Comparison of ENCODE assay signal across 8 mouse cellular contexts in genomic region chr8:95435471-95435870, GRCm38 (mm10). TPM values are rescaled to one million over a fixed set of nuclear protein-coding genes. Genes with fewer than 3 reads are reported as not detected.
DNase-seq lines count a peak whose midpoint lies in the region; ATAC-seq and TF ChIP-seq lines count a peak whose summit lies in the region.

No protein-coding gene starts in this region.

- H3K36me3 ChIP-seq in heart, embryonic 15.5 days: no peaks in the 10 kb centered on the region
- H3K36me3 ChIP-seq in forebrain, postnatal 0 days (ENCODE audit: insufficient read depth): no peaks in the 10 kb centered on the region
- no peaks in the 10 kb centered on the region for H3K36me3 ChIP-seq in liver, postnatal 0 days (replicated peaks; ENCODE audit: insufficient read depth, low read length)

- no peaks in the 10 kb centered on the region for H3K27me3 ChIP-seq in heart, embryonic 15.5 days
- H3K27me3 ChIP-seq in forebrain, postnatal 0 days (ENCODE audit: insufficient read depth, low read length): no peaks in the 10 kb centered on the region
- no peaks in the 10 kb centered on the region for H3K27me3 ChIP-seq in liver, postnatal 0 days (ENCODE audit: insufficient read depth, low read length)

- no peak for TF ChIP-seq EP300 in liver, postnatal 0 days (IDR thresholded peaks at IDR 0.05; ENCODE audit: low read depth)

- H3K9me3 ChIP-seq in heart, embryonic 15.5 days (replicated peaks): no peaks in the 10 kb centered on the region
- H3K9me3 ChIP-seq in forebrain, postnatal 0 days (ENCODE audit: low read length): no peaks in the 10 kb centered on the region
- no peaks in the 10 kb centered on the region for H3K9me3 ChIP-seq in liver, postnatal 0 days (ENCODE audit: low read length)

- H3K4me1 ChIP-seq in heart, embryonic 15.5 days (replicated peaks): peaks cover 36% of the 10 kb centered on the region
- H3K4me1 ChIP-seq in forebrain, postnatal 0 days (ENCODE audit: insufficient read depth): peaks cover 12% of the 10 kb centered on the region
- peaks cover 28% of the 10 kb centered on the region for H3K4me1 ChIP-seq in liver, postnatal 0 days (ENCODE audit: insufficient read depth)

- H3K4me2 ChIP-seq in heart, embryonic 15.5 days: no peak overlapping the region
- peak overlapping the region; percentile 72 for H3K4me2 ChIP-seq in forebrain, postnatal 0 days (ENCODE audit: low read depth)
- H3K4me2 ChIP-seq in liver, postnatal 0 days (ENCODE audit: low read depth, low read length): peak overlapping the region; percentile 64

- no peak for TF ChIP-seq POLR2A in brain, embryonic 14.5 days (IDR thresholded peaks at IDR 0.05; ENCODE audit: borderline replicate concordance, extremely low read depth, insufficient read depth, insufficient read length, poor library complexity, severe bottlenecking)

- H3K27ac ChIP-seq in heart, embryonic 15.5 days: peak overlapping the region; percentile 95
- H3K27ac ChIP-seq in forebrain, postnatal 0 days (ENCODE audit: low read depth, low read length): peak overlapping the region; percentile 74; the same call in 1 of the 2 replicates
- H3K27ac ChIP-seq in liver, postnatal 0 days (ENCODE audit: low read depth): no peak overlapping the region

- DNase-seq in heart, postnatal 25 days (ENCODE audit: low spot score): no peak
- peak; percentile 33 for DNase-seq in brain, embryonic 14.5 days (ENCODE audit: low read depth)
- DNase-seq in forebrain, postnatal 0 days: peak; percentile 24
- DNase-seq in liver, postnatal 0 days: no peak
- DNase-seq in urinary bladder, postnatal 4 days (ENCODE audit: low spot score in 2 of 2): no peak
- no peak for DNase-seq in kidney, postnatal 10 days
- DNase-seq in gastrocnemius, postnatal 4 days (ENCODE audit: low spot score in 2 of 2): no peak

- peak overlapping the region; percentile 81; the same call in 1 of the 2 replicates for H3K4me3 ChIP-seq in heart, embryonic 15.5 days
- peak overlapping the region; percentile 64 for H3K4me3 ChIP-seq in forebrain, postnatal 0 days (ENCODE audit: low read depth, low read length)
- 0 out of 2 replicates have a peak overlapping the region, but pooled peaks have one; percentile 98 for H3K4me3 ChIP-seq in liver, postnatal 0 days (ENCODE audit: low read depth, low read length)

- ATAC-seq in heart, embryonic 15.5 days (replicated peaks; ENCODE audit: insufficient number of reproducible peaks, insufficient read depth, low FRiP score, low read depth): no peak
- no peak for ATAC-seq in forebrain, postnatal 0 days
- no peak for ATAC-seq in liver, postnatal 0 days

- H3K9ac ChIP-seq in heart, embryonic 15.5 days: no peak overlapping the region
- no peak overlapping the region for H3K9ac ChIP-seq in forebrain, postnatal 0 days
- no peak overlapping the region for H3K9ac ChIP-seq in liver, postnatal 0 days (replicated peaks)

- TF ChIP-seq CTCF in brain, embryonic 14.5 days (IDR thresholded peaks at IDR 0.05; ENCODE audit: borderline replicate concordance, extremely low read depth, insufficient read depth, insufficient read length): no peak
- TF ChIP-seq CTCF in forebrain, postnatal 0 days (IDR thresholded peaks at IDR 0.05; ENCODE audit: low read depth): no peak
- TF ChIP-seq CTCF in liver, postnatal 0 days (IDR thresholded peaks at IDR 0.05; ENCODE audit: low read depth): no peak

- WGBS in heart, embryonic 15.5 days: 94% methylated on average over 9 of the region's 9 CpGs
- WGBS in forebrain, postnatal 0 days: 75% methylated on average over 9 of the region's 9 CpGs
- WGBS in liver, postnatal 0 days (ENCODE audit: insufficient replicate concordance): 93% methylated on average over 9 of the region's 9 CpGs

- intact Hi-C loops in heart, postnatal 25 days (cut with DNase I): loop anchor here (5.0 kb wide), 1 partner anchor 178 kb away; no protein-coding TSS in a partner anchor

RNA-seq across cellular contexts. Expression of gene Cfap20, which starts 0.8 kb away (rescaled TPM):
- polyA plus RNA-seq in heart, embryonic 15.5 days (2015; fragmentation: Nextera tagmentation; extraction: Ambion mirVana): 146 and 147 TPM in 2 replicates
- total RNA-seq in heart, postnatal 25 days (2021): 10 to 100 TPM; 27.1 to 28.7 TPM
- polyA plus RNA-seq in brain, embryonic 14.5 days (2012; rRNA removed): 100 and 150 TPM in 2 replicates
- total RNA-seq in forebrain, postnatal 0 days (2014; rRNA removed): 88.8 and 94.2 TPM in 2 replicates
- polyA plus RNA-seq in forebrain, postnatal 0 days (2015; fragmentation: Nextera tagmentation; extraction: Ambion mirVana): 106 and 125 TPM in 2 replicates
- polyA plus RNA-seq in liver, postnatal 0 days (2015; fragmentation: Nextera tagmentation; extraction: Ambion mirVana): 30.4 and 33.1 TPM in 2 replicates
- total RNA-seq in gastrocnemius, postnatal 4 days (2021): 10 to 100 TPM; 31.5 to 38.3 TPM

RNA-seq across cellular contexts. Expression of gene Csnk2a2, which starts 54.4 kb away (rescaled TPM):
- polyA plus RNA-seq in heart, embryonic 15.5 days (2015; fragmentation: Nextera tagmentation; extraction: Ambion mirVana): 4.8 and 6.4 TPM in 2 replicates
- total RNA-seq in heart, postnatal 25 days (2021): 10 to 100 TPM; 26.0 to 27.3 TPM
- 43.8 and 51.8 TPM in 2 replicates for polyA plus RNA-seq in brain, embryonic 14.5 days (2012; rRNA removed)
- total RNA-seq in forebrain, postnatal 0 days (2014; rRNA removed): 26.7 TPM in 2 replicates
- 7.7 and 9.9 TPM in 2 replicates for polyA plus RNA-seq in forebrain, postnatal 0 days (2015; fragmentation: Nextera tagmentation; extraction: Ambion mirVana)
- polyA plus RNA-seq in liver, postnatal 0 days (2015; fragmentation: Nextera tagmentation; extraction: Ambion mirVana): 3.8 and 4.7 TPM in 2 replicates
- total RNA-seq in gastrocnemius, postnatal 4 days (2021): 10 to 100 TPM; 51.4 to 52.8 TPM

Comparison
In these comparisons a context has a peak if more than half of its experiments do, and no peak if none do; other contexts are left out.
1. DNase-seq: peak in brain, embryonic 14.5 days (single experiment) and forebrain, postnatal 0 days (single experiment); none in heart, postnatal 25 days (single experiment), liver, postnatal 0 days (single experiment), urinary bladder, postnatal 4 days (0 of 2), kidney, postnatal 10 days (single experiment) and gastrocnemius, postnatal 4 days (0 of 2).
2. Peak in every context shown above with its lines, with median percentiles within 50 percentile points of each other: H3K4me3 ChIP-seq.